Mouse (Mus musculus): ENCODE results near the gene Pak3.

Pak3 gene

DNA sequence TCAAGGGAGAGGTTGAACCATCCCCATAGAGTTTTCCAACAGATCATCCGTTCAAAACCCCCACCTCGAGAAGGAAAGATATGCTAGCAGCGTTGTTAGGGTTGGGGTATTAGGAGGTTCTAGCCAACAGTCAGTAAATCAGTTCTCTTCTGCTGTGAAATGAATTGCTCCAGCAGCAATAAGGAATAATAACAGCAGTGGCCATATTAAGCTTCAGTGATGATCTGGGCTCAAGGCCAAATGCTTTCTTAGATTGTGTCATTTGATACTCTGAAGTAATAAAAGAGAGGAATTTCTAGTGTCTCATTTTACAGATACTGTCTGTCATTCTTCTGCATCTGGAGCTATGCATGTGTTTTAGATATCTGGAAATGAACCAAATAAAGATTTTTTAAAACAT, 244.2 kb downstream of the Pak3 start:
- Histone ChIP-seq H3K27me3 (ENCODE audit: control insufficient read depth, insufficient read depth, low read length, poor library complexity, severe bottlenecking) (no peaks in the 10 kb centered on the region), H3K36me3 (ENCODE audit: control insufficient read depth, insufficient read depth, low read length, poor library complexity, severe bottlenecking) (no peaks in the 10 kb centered on the region)
- no peak for DNase-seq (ENCODE audit: low read depth, low spot score)

DNA sequence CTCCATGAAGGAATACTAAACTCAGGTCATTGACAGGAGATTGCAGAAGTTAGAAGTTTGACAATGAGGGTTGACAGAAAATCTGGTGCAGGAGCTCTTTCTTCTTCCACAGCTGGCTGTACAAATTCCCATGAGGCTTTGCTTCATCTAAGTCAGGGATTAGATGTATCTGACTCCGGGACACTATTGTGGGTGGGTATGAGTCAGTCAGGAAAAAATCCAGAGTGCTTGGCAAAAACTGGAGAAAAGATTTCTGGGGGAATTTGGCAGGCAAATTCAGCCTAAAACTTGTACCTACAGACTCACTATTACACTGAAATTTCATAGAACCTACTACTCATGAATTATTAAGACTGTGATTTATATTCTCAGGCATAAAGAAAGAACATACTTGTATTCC, 297.6 kb downstream of the Pak3 start:
- no peaks in the 10 kb centered on the region for H3K27me3 ChIP-seq (ENCODE audit: control insufficient read depth, insufficient read depth, low read length, poor library complexity, severe bottlenecking)
- no peak for DNase-seq (ENCODE audit: low read depth, low spot score)
- H3K36me3 ChIP-seq (ENCODE audit: control insufficient read depth, insufficient read depth, low read length, poor library complexity, severe bottlenecking) = no peaks in the 10 kb centered on the region

DNA sequence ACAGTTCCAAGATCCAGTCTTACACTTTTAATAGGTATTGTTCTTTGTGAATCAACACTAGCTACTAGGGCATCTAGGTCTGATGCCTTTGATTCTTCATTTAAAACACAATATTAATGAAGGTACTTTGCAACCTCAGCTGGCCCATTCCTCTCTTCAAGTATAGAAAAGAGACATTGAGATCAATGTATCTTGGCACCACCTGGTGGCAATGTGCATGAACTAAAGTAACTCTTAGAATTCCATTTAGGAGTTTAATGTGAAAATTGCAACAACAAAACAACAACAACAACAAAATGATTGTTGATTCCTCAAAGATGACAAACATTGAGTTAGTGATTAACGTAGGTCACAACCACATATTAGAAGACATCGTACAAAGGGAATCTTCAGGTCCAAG, 300.6 kb downstream of the Pak3 start:
- no peak for DNase-seq (ENCODE audit: low read depth, low spot score)
- no peaks in the 10 kb centered on the region for H3K36me3 ChIP-seq (ENCODE audit: control insufficient read depth, insufficient read depth, low read length, poor library complexity, severe bottlenecking)

DNA sequence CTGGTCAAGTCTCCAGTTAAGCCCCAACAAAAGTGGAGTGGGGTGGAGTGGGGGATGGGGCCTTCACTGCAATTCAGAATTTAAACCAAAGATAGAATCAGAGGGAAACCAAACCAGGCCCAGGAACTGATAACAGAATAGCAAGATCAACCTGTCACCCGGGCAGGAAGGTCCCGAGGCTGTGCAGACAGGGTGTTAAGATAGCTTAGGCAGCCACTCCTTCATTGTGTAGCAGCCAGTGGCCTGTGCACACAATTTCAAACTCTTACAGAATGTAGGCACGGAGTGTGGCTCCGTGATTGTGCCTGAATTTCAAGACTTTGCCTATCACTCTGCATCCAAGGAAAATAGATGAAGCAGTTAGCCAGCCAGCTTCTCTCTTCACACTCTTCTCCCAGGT, 308.1 kb downstream of the Pak3 start:
- DNase-seq (ENCODE audit: low read depth, low spot score) = no peak

More for the DNA sequence above, 300.6 kb downstream of the Pak3 start:
- H3K27me3 ChIP-seq (ENCODE audit: control insufficient read depth, insufficient read depth, low read length, poor library complexity, severe bottlenecking) = no peaks in the 10 kb centered on the region

DNA sequence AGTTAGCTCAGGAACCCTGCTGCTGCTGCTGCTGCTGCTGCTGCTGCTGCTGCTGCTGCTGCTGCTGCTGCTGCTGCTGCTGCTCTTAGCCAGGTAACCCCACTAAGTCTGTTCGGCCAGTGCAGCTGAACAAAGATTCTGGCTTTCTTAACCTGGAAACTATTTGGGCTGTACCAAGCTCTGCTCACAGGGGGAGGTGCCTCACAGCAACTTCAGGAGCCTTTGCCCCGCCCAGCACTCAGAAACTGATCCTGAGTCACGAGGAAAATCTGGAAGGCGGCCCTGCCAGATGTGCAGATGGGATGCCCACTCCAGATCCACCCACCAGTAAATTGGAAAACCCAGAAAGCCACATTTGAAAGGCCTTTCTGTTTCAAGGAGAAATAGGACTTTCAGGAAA, 308.8 kb downstream of the Pak3 start, which contains the start of gene Capn6:
Capn6 (minus strand) TSS at position 203 of the 400 bp plus-strand sequence.
- Histone ChIP-seq H3K36me3 (ENCODE audit: control insufficient read depth, insufficient read depth, low read length, poor library complexity, severe bottlenecking) (no peaks in the 10 kb centered on the region), H3K27me3 (ENCODE audit: control insufficient read depth, insufficient read depth, low read length, poor library complexity, severe bottlenecking) (no peaks in the 10 kb centered on the region)
- DNase-seq (ENCODE audit: low read depth, low spot score) = no peak

More for the DNA sequence above, 308.1 kb downstream of the Pak3 start:
- no peaks in the 10 kb centered on the region for H3K27me3 ChIP-seq (ENCODE audit: control insufficient read depth, insufficient read depth, low read length, poor library complexity, severe bottlenecking)
- H3K36me3 ChIP-seq (ENCODE audit: control insufficient read depth, insufficient read depth, low read length, poor library complexity, severe bottlenecking) = no peaks in the 10 kb centered on the region

DNA sequence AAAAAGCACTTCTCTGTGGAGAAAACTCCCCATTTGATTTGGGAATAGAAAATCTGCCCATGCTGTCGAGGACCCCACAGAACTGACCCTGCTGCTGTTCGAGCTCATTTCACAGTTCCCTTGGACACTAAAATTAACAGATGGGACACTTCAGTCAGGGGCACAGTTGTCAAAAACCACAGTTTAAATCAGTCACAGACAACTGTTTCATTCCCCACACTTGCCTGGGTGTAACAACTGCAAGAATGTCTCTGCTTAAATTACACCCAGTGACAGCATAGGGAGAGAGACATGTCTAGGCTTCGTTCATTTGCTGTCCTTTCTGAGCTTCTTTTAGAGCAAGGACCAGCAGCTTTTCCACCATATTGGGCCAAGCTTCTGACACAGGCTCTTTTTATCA, 328.2 kb downstream of the Pak3 start:
- no peaks in the 10 kb centered on the region for H3K36me3 ChIP-seq (ENCODE audit: control insufficient read depth, insufficient read depth, low read length, poor library complexity, severe bottlenecking)
- no peaks in the 10 kb centered on the region for H3K27me3 ChIP-seq (ENCODE audit: control insufficient read depth, insufficient read depth, low read length, poor library complexity, severe bottlenecking)
- no peak for DNase-seq (ENCODE audit: low read depth, low spot score)
